10 mouse cellular contexts compared by ENCODE assay signal in the genomic region with DNA sequence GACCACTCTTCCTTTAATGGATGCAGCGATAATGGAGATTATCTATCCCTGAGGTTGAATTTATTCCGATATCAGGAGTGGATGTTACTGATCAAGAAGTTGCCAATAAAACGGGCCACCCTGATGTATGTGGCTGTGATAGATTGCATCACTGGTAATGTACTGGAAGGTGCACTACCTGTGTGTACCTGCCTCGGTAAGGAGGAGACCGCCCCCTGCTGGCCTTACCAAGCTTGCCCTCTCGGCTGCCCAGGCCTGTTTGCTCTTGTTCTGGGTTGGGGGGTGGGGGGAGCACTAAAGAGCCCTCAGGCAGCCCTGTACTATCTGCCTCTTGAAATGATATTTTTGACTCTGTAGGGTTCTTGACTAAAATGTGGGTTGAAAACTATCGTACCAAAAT. TPM values are rescaled to one million over a fixed set of nuclear protein-coding genes. Genes with fewer than 3 reads are reported as not detected.
DNase-seq lines count a peak whose midpoint lies in the region; TF ChIP-seq lines count a peak whose summit lies in the region.
"Had no signal": no experiment of that assay in that cellular context is flagged by ENCODE, and none has a peak within 500 bp of the region (broad histone marks: within the 10 kb centered on the region; RNA-seq: fewer than 3 reads in every experiment).

No protein-coding gene starts in this region.

- H3K36me3 ChIP-seq in forebrain, embryonic 10.5 days (replicated peaks), result no peaks in the 10 kb centered on the region

- H3K9me3 ChIP-seq in forebrain, embryonic 10.5 days, result no peaks in the 10 kb centered on the region
- H3K9me3 ChIP-seq: megakaryocyte, embryonic 14.5 days had no signal

- H3K4me1 ChIP-seq in lung, adult 2 months (ENCODE audit: control insufficient read depth, insufficient read depth, low read length), result no peaks in the 10 kb centered on the region
- H3K4me1 ChIP-seq in forebrain, embryonic 10.5 days, result peaks cover 5% of the 10 kb centered on the region

- H3K27me3 ChIP-seq in forebrain, embryonic 10.5 days (ENCODE audit: poor library complexity, severe bottlenecking), result no peaks in the 10 kb centered on the region
- H3K27me3 ChIP-seq: megakaryocyte, embryonic 14.5 days had no signal

- TF ChIP-seq CTCF in lung, adult 2 months (IDR thresholded peaks at IDR 0.05; ENCODE audit: insufficient read depth, low read length), result peak; percentile 64

- no peak overlapping the region for H3K27ac ChIP-seq in forebrain, embryonic 10.5 days

- peak; percentile 56 for DNase-seq in adrenal gland, adult 2 months
- DNase-seq in adrenal gland, postnatal 4 days (ENCODE audit: low spot score in 2 of 2), result no peak
- DNase-seq in CD4-positive, CD25-positive, alpha-beta regulatory T cell, adult 2 months (ENCODE audit: low read depth, low spot score), result peak; percentile 89
- peak; percentile 47 for DNase-seq in gastrocnemius, postnatal 14 days
- peak; percentile 62 for DNase-seq in lung, adult 2 months
- DNase-seq in testis, postnatal 10 days (ENCODE audit: low spot score), result peak; percentile 68
- DNase-seq in layer of hippocampus, adult 8-10 months (ENCODE audit: low spot score in 2 of 2), result no peak
- DNase-seq in forebrain, embryonic 10.5 days (ENCODE audit: extremely low spot score, low spot score), result no peak

- WGBS in lung, adult 2 months, result 74% methylated on average over 7 of the region's 7 CpGs
- 82% methylated on average over 7 of the region's 7 CpGs for WGBS in forebrain, embryonic 10.5 days

- TF ChIP-seq POLR2A in lung, adult 2 months (IDR thresholded peaks at IDR 0.05; ENCODE audit: borderline replicate concordance, extremely low read depth, low read depth, low read length), result no peak

- intact Hi-C loops in gastrocnemius, postnatal 14 days (cut with DNase I; ENCODE audit: low total_unique reads), result loop anchor here (5.0 kb wide), 1 partner anchor 53 kb away; no protein-coding TSS in a partner anchor

- no peak overlapping the region for H3K4me3 ChIP-seq in lung, adult 2 months (replicated peaks; ENCODE audit: extremely low read depth, low read depth, low read length)
- H3K4me3 ChIP-seq in forebrain, embryonic 10.5 days, result no peak overlapping the region
- H3K4me3 ChIP-seq: erythroblast, embryonic 14.5 days; megakaryocyte, embryonic 14.5 days had no signal

RNA-seq across cellular contexts. Expression of a gene that starts 48.2 kb away (rescaled TPM):
- 10 to 100 TPM; 17.5 to 20.5 TPM for total RNA-seq in adrenal gland, adult 2 months (2021)
- polyA plus RNA-seq in adrenal gland, adult 2 months (2012; rRNA removed), result 4.0 and 4.5 TPM in 2 replicates
- total RNA-seq in adrenal gland, postnatal 4 days (2021), result 10 to 100 TPM; 25.2 to 27.4 TPM
- total RNA-seq in gastrocnemius, postnatal 14 days (2021), result 1 to 10 TPM; 8.7 TPM
- 9.8 and 13.5 TPM in 2 replicates for polyA plus RNA-seq in lung, adult 2 months (2012; rRNA removed)
- total RNA-seq in layer of hippocampus, adult 8-10 months (2022), result 100 to 1,000 TPM; 343 to 388 (median 379) TPM
- 2.8 and 3.1 TPM in 2 replicates for polyA plus RNA-seq in forebrain, embryonic 10.5 days (2016; fragmentation: Nextera tagmentation; extraction: Ambion mirVana)

Comparison
In these comparisons a context has a peak if more than half of its experiments do, and no peak if none do; other contexts are left out.
1. DNase-seq: peak in adrenal gland, adult 2 months (single experiment), CD4-positive, CD25-positive, alpha-beta regulatory T cell, adult 2 months (single experiment), gastrocnemius, postnatal 14 days (single experiment), lung, adult 2 months (single experiment) and testis, postnatal 10 days (single experiment); none in adrenal gland, postnatal 4 days (0 of 2), layer of hippocampus, adult 8-10 months (0 of 2) and forebrain, embryonic 10.5 days (single experiment).
2. RNA of a gene that starts 48.2 kb away (total RNA-seq): 343 to 388 TPM in layer of hippocampus, adult 8-10 months; 25.2 to 27.4 TPM in adrenal gland, postnatal 4 days, 17.5 to 20.5 TPM in adrenal gland, adult 2 months and 8.7 TPM in gastrocnemius, postnatal 14 days; every median in the first group is over 10 times any median in the second.